Mouse (Mus musculus) left cerebral cortex, adult 2 months (tissue): ENCODE results near the gene Hace1. TPM values are rescaled to one million over a fixed set of nuclear protein-coding genes. Genes with fewer than 3 reads are reported as not detected.
"Not testable (repeated sequence)": the region's sequence is repeated elsewhere in the genome, so short reads cannot be mapped to it uniquely, and the experiment has no call there.

Experiments used
- DNase-seq, 2 experiments: peaks; one replicate each; pipeline ENCODE4 v3.0.0; 2021 to 2022; ENCODE audit warnings: low spot score in 2 of 2, mixed read lengths in 1 of 2; ENCODE audit errors: extremely low spot score in 1 of 2
- H3K27ac ChIP-seq: fragments of 200-600 bp; 2 replicates; pipeline ENCODE4 v1.8.1; 2022
- H3K4me3 ChIP-seq: fragments of 200-600 bp; 2 replicates; pipeline ENCODE4 v1.8.1; 2022
- CTCF ChIP-seq: fragments of 200-600 bp; IDR thresholded peaks from 2 replicates; pipeline ENCODE4 v1.8.1; 2022; ENCODE audit warnings: antibody characterized with exemption, mild to moderate bottlenecking, moderate library complexity
- intact Hi-C: fragments of 180-260 bp; cut with DNase I; formaldehyde crosslinking; loops from one replicate; pipeline ENCODE4 v1.15.1; 2025
- long read RNA-seq, 2 experiments: library from polyadenylated mRNA; stranded (forward); transcript quantifications; one replicate each; pipeline ENCODE4 v2.0.0; 2021; ENCODE audit warnings: borderline mapping rate in 2 of 2
- total RNA-seq, 2 experiments: library from RNA; stranded (reverse); gene quantifications; 2 replicates each; pipeline ENCODE4 v1.2.3; 2021

Hace1 gene
- 10 to 100 TPM; 50.7 to 54.6 TPM for total RNA-seq
- long read RNA-seq, experiment 1, transcript Hace1-201 (24 exons, 3,785 nt): major isoform, 40 of 59 reads
- long read RNA-seq, experiment 1, partial matches to known transcripts: 0 of 59 reads
- long read RNA-seq, experiment 1, other reads (novel, unspliced or antisense): 19 of 59 reads
- long read RNA-seq, experiment 2, transcript Hace1-201 (24 exons, 3,785 nt): major isoform, 19 of 38 reads
- long read RNA-seq, experiment 2, partial matches to known transcripts: 2 of 38 reads
- long read RNA-seq, experiment 2, other reads (novel, unspliced or antisense): 17 of 38 reads

DNA sequence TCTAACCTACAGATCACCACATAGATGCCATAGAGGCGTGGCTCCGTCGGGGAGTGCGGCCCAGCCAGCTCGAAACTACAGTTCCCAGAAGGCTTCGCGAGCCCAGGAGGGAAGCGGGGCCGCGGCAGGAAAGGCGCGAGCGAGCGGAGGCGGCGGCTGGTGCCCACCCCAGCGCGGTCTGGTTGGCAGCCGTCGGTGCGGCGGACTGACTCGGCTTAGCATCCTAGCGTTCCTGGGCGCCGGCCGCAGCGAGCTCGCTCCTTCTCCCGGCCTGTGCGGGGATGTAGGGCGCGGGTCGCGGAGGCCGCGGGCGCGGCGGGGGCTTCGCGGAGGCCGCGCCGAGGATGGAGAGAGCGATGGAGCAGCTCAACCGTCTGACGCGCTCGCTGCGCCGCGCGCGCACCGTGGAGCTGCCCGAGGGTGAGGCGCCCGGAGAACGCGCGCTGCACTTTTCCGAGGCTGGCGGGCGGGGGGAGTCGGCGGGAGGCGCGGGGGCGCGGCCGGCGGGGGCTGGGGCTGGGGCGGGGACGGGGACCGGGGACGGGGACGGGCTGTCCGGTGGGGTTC, at the start of gene Hace1:
Gene Hace1, plus strand, starts transcription at position 99 of the 567 bp plus-strand sequence.
- no peak for TF ChIP-seq CTCF
- DNase-seq: peak; percentile 88 to 89
- Histone ChIP-seq H3K4me3 (peak within 1 kb of the TSS; percentile 96), H3K27ac (peak within 1 kb of the TSS; percentile 95)
- intact Hi-C loops: loop anchor here (5.0 kb wide), 1 partner anchor 91 kb away; the partner anchor contains the start of gene Lin28b

DNA sequence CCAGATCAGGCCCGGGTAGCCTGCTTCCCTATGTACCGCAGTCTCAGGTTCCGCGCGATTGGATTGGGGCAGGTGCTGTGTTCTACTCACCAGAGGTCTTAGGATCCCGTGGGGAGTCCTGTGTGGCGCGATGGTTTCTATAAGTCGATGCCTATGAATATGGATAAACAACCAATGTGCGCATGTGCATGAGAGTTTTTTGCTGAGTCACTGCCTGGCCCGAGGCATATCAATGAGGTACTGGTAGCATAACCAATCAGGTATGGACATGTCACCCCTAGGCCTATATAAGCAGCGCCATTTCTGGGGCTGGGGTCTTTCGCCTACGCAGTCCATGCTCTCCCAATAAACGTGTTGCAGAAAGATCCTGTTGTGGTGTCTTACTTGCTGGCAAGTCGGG, 40.3 kb upstream of the Hace1 start:
- DNase-seq, H3K4me3 ChIP-seq, H3K27ac ChIP-seq, intact Hi-C loops: not testable (repeated sequence)

DNA sequence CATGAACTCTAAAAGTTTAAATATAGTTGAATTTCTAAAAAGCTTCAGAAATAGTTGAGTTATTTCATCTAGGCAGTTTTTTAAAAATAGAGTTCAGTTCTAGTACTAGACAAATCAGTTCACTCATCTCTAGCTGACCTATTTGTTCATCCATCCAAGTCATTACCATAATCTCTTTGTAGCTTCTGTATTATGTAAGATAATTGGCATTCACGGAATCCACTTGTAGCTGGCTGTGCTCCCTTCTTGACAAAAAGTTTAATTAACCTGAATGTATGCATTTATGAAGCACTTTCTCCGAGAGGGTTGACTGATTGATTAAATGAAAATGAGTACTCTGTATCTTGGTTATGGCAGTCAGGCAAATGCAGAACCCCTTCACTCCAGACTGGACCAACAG, 34.9 kb upstream of the Hace1 start:
- no peak for DNase-seq
- no peak for TF ChIP-seq CTCF
- no peak overlapping the region for H3K4me3 ChIP-seq
- intact Hi-C loops: no loop called here
- no peak overlapping the region for H3K27ac ChIP-seq

DNA sequence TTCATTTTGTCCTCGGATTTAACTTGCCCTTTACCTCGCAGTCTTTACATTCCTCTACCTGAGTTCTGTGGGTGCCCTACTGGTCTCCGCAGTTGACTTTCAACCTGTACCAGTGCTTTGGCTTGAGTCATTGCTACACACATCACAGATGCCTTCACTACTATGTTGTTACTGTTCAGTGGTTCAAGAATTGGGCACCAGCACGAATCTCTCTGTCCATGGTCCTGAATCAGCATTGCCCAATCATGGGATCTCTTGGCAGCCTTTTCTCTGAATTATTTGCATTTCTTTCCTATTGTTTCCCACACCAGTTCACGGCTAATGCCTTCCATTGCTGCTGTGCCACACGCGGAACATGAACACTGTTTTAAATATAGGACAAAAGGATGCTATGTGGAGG, 30.8 kb upstream of the Hace1 start:
- TF ChIP-seq CTCF: no peak
- DNase-seq: no peak
- intact Hi-C loops: no loop called here

DNA sequence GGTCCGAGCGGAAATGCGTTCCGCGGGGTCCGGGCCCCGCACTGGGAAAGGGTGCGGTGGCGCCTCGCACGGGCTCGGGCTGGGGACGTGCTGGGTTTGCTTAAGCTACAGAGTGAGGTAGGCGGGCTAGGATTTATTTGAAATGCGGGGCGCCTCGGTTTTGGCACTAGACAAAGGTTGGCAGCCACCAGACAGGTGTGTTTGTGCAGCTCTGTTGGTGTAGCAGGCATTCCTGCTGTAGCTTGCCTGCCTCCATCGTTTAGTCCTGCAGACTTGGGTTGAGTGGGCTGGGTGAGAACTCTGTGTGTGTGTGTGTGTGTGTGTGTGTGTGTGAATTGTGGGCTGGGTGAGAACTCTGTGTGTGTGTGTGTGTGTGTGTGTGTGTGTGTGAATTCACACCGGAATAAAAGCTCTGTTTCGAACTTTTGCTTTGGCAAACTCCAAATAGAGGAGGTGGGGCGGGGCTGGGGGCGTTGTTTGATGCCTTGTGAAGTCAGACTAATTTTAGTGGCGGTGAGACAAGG, 731 bp downstream of the Hace1 start:
- TF ChIP-seq CTCF: no peak

More for the DNA sequence above, 30.8 kb upstream of the Hace1 start:
- no peak overlapping the region for H3K27ac ChIP-seq
- no peak overlapping the region for H3K4me3 ChIP-seq

DNA sequence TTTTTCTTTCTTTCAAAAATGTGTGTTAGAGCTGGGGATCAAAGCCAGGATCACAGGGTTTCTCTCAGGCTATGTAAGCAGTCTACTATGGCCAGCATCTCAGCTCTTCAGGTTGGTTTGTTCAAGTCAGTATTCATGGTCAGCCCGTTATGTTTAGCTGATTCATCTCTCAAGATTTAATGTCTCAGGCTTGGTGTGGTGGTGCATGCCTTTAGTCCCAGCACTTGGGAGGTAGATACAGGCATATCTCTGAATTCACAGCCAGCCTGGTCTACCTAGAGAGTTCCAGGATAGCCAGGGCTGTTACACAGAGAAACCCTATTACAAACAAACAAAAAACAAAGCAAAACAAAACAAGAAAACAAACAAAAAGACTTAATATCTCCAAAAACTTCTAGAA, 5.7 kb downstream of the Hace1 start:
- no peak for TF ChIP-seq CTCF

More for the DNA sequence above, 731 bp downstream of the Hace1 start:
- peak; percentile 50 to 60 for DNase-seq
- intact Hi-C loops: loop anchor here (5.0 kb wide), 1 partner anchor 91 kb away; the partner anchor contains the start of gene Lin28b
- Histone ChIP-seq H3K4me3 (peak overlapping the region; percentile 96), H3K27ac (peak overlapping the region; percentile 95)

DNA sequence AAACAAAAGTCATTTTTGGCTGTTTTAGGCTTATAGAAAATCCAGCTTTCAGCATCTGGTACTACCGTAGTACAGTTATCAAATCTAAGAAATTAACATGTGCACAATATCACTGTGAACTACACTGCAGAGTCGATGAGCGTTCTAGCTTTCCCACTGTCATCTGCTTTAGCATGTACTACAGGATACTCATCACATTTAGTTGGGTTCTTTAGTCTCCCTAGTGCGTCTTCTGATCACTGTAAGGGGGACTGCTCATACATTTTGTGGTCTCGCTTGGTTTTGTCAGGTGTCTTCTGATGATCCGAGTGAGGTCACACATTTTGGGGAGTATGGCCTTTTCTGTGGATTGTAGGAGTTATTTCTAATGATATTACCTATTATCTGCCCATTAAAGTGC, 6.2 kb downstream of the Hace1 start:
- Histone ChIP-seq H3K4me3 (no peak overlapping the region), H3K27ac (no peak overlapping the region)
- no peak for DNase-seq
- no peak for TF ChIP-seq CTCF
- intact Hi-C loops: no loop called here

More for the DNA sequence above, 5.7 kb downstream of the Hace1 start:
- no peak overlapping the region for H3K4me3 ChIP-seq
- DNase-seq: no peak
- intact Hi-C loops: no loop called here
- no peak overlapping the region for H3K27ac ChIP-seq

DNA sequence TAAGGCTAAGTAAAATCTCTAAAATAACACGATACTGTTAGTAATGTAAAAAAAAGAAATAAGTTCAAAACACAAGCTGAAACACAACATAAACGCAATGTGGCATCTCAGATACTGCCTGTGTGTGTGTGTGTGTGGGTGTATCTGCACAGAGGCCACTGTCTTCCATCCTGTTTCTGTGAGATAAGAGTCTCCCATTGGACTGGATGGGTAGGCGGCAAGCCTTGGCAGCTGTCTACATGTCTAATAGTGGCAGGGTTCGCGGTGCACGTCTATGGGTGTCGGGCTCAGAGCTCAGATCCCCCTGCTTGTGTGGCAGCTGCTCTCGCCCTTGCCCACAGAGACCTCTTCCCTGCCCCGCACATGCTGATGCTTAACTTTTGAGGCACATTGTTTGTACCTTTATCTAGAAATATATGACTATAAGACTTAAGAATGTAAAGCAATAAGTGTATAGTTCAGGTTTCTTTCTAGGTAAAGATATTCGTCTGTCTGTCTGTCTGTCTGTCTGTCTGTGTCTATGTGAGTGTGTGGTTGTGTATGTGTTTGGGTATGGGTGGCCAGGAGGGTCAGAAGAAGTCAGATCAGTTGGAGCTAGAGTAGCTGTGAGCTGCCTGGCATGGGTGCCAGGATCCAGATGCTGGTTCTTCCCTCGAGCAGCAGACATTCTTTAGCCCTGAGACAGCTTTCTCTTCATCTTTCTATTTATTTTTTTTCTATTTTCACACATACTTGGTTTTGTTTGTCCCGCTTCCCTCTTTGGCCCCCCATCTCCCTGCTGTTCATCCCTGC, 6.9 kb downstream of the Hace1 start:
- intact Hi-C loops: no loop called here
- no peak overlapping the region for H3K4me3 ChIP-seq
- no peak for DNase-seq

DNA sequence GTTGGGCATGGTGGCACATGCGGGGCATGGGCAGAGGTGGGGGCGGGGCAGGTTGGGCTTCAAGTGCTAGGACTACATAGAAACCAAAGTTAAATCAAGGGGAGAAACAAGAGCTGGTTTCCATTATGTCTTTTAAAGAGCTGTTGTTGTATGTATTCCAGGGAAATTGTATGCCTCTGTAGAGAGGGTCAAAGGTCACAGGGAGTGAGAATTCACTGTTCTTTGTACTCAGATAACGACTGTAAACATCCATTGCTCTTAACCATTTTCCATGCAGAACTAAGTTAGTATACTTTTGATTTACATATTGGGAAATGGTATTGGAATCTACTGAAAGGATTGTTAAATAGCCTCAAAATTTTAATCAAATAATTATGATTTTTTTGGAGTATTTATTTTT, 28.2 kb downstream of the Hace1 start:
- DNase-seq: no peak
- no peak overlapping the region for H3K27ac ChIP-seq
- intact Hi-C loops: no loop called here

More for the DNA sequence above, 6.9 kb downstream of the Hace1 start:
- no peak overlapping the region for H3K27ac ChIP-seq
- TF ChIP-seq CTCF: no peak

DNA sequence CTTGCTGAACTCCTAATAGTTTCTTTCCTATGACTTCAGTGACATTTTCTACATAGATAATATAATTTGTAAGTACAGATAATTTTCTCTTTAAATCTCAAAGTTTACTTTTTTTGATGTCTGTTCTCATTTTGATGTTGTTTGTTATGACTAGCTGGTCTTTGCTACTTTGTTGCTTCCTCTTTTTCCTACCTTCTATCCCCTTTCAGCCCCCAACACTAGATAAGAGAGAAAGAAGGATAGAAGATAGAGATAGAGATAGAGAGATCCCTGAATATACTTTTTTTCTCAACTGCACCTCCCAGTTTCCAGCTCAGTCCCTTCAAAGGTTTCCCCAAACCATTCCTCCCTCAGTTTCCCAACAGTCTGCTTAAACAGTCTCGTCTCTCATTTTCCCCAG, 33.1 kb downstream of the Hace1 start:
- TF ChIP-seq CTCF: no peak
- Histone ChIP-seq H3K4me3 (no peak overlapping the region), H3K27ac (no peak overlapping the region)
- DNase-seq: no peak
- intact Hi-C loops: no loop called here

More for the DNA sequence above, 28.2 kb downstream of the Hace1 start:
- TF ChIP-seq CTCF: no peak
- no peak overlapping the region for H3K4me3 ChIP-seq

DNA sequence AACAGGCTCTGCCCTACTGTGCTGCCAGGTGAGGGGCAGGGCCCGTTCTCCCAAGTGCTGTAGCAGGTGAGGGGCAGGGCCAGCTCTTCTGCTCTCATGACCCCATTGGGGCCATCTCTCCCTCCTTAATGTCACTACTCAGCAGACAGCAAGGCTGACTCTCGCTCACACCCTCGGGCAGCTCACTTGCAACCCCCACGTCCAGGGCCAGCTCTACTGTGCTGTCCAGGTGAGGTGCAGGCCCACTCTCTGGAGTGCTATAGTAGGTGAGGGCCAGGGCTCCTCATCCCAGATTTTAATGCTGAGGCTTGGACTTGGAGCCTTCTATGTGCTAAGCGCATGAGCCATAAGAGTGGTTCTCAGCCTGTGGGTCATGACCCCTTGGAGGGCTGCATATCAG, 38.4 kb downstream of the Hace1 start:
- no peak for DNase-seq
- Histone ChIP-seq H3K4me3 (no peak overlapping the region), H3K27ac (no peak overlapping the region)
- intact Hi-C loops: no loop called here
- TF ChIP-seq CTCF: no peak

DNA sequence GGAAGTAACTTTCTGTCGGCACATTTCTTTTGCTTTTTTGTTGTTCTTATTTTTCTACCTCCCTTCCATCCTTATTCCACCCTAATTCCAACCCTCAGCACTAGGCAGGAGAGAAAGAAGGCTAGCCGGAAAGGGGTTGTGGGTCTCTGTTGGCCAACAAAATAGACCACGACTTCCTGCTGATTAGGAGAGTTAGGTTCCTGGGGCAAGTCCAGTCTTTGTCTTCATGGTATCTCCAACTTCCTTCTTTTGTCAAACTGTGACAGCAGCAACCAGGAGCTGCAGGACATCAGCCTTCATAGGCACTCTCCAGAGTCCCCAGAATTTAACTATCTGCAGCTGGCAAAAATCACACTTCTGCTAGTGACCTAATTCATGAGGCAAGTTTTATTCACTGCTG, 41.4 kb downstream of the Hace1 start:
- Histone ChIP-seq H3K4me3 (no peak overlapping the region), H3K27ac (no peak overlapping the region)
- TF ChIP-seq CTCF: no peak
- no peak for DNase-seq
- intact Hi-C loops: no loop called here
